Mouse (Mus musculus) embryonic fibroblast, embryonic 13.5 days (primary cell): ENCODE measurements at regions not wholly inside any gene's neighbourhood (a gene's known extent, or its start where the extent isn't known, plus 50 kb on each side); places are given as distances from the start of the nearest gene placed in this dataset.

ENCODE experiments used
- H3K27ac ChIP-seq: 2 replicates; pipeline ENCODE4 v1.5.1; 2012; ENCODE audit warnings: low read length, control low read depth, inconsistent platforms; ENCODE audit not compliant: insufficient read depth
- H3K4me1 ChIP-seq: 2 replicates; pipeline ENCODE4 v1.6.1; 2011; ENCODE audit warnings: low read length; ENCODE audit not compliant: control insufficient read depth, insufficient read depth
- H3K4me3 ChIP-seq: 2 replicates; pipeline ENCODE4 v1.5.1; 2011; ENCODE audit warnings: mild to moderate bottlenecking, control low read depth, low read length; ENCODE audit not compliant: insufficient read depth
- CTCF ChIP-seq: IDR thresholded peaks from 2 replicates; pipeline ENCODE4 v1.5.1; 2011; ENCODE audit warnings: mild to moderate bottlenecking, control low read depth, low read length, moderate library complexity, borderline replicate concordance; ENCODE audit not compliant: insufficient read depth
- POLR2A ChIP-seq: IDR thresholded peaks from 2 replicates; pipeline ENCODE4 v1.6.1; 2011; ENCODE audit warnings: low read depth, mild to moderate bottlenecking, control low read depth, low read length, moderate library complexity

DNA sequence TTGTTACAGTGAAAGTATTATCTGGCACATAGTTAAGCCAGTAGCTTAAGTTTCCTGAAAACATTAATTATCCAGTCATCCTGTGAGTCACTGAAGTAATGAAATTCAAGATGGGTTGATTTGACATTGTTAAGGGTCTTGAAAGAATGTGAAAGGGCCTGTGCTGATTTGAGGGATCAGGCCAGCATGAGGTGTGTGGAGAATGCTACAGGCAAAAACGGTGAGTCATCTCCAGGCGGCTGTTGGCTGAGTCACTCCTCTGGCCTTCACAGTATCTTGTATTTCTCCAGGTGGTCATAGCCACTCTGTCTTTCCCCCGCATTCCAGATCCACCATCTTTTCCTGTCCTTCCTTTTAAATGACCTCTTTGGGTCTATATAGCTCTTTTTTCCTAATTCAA, 50.4 kb upstream of the Sema3e start:
- Histone ChIP-seq H3K4me1 (no peaks in the 10 kb centered on the region), H3K27ac (peak overlapping the region; percentile 54; the same call in 1 of the 2 replicates), H3K4me3 (no peak overlapping the region)
- no peak for TF ChIP-seq CTCF
- no peak for TF ChIP-seq POLR2A
